In the genomic region with DNA sequence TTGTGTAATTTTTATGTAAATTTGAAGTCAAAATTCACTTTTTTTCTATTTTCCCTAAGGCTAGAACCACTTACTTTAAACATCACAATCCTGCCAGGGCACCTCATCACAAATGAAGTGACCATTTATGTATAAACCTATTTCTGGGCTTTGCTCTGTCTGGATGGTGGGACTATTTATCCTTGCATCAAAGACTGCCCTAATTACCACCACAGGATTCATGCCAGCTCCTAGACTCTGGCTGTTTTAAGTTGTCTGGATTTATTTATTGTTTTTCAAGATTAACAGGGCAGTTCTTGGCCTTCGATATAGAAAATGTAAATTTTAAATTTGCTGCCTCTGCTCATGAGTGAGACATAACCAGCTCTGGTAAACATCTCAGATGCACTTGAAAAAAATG, we compare ENCODE assay signal across 23 mouse cellular contexts. TPM values are rescaled to one million over a fixed set of nuclear protein-coding genes. Genes with fewer than 3 reads are reported as not detected.
A peak's percentile ranks its signal among the peaks of the same experiment; 100 is the strongest.
DNase-seq lines count a peak whose midpoint lies in the region; ATAC-seq and TF ChIP-seq lines count a peak whose summit lies in the region.
"Had no signal": no experiment of that assay in that cellular context is flagged by ENCODE, and none has a peak within 500 bp of the region (broad histone marks: within the 10 kb centered on the region; RNA-seq: fewer than 3 reads in every experiment).

No protein-coding gene starts in this region.

- no peak for TF ChIP-seq POLR2A in brain, embryonic 14.5 days (IDR thresholded peaks at IDR 0.05; ENCODE audit: borderline replicate concordance, extremely low read depth, insufficient read depth, insufficient read length, poor library complexity, severe bottlenecking)

- peaks cover 14% of the 10 kb centered on the region for H3K4me1 ChIP-seq in forebrain, embryonic 14.5 days (ENCODE audit: control insufficient read depth, insufficient read depth, low read length)
- peaks cover 31% of the 10 kb centered on the region for H3K4me1 ChIP-seq in forebrain, embryonic 13.5 days
- H3K4me1 ChIP-seq in lung, embryonic 15.5 days, result 0 out of 2 replicates have a peak, but pooled peaks cover 3% of the 10 kb centered on the region
- H3K4me1 ChIP-seq: embryonic facial prominence, embryonic 15.5 days had no signal

- no peak overlapping the region for H3K9ac ChIP-seq in forebrain, embryonic 14.5 days (ENCODE audit: low read length)
- no peak overlapping the region for H3K9ac ChIP-seq in forebrain, embryonic 13.5 days
- H3K9ac ChIP-seq in lung, embryonic 15.5 days, result no peak overlapping the region
- H3K9ac ChIP-seq: embryonic facial prominence, embryonic 13.5 days; embryonic facial prominence, embryonic 15.5 days had no signal

- no peak for ATAC-seq in forebrain, embryonic 14.5 days
- ATAC-seq in forebrain, embryonic 13.5 days, result no peak
- peak; percentile 86; the same call in 1 of the 2 replicates for ATAC-seq in lung, embryonic 15.5 days (ENCODE audit: borderline replicate concordance, extremely low read depth, low FRiP score, low TSS enrichment)
- ATAC-seq: forebrain, embryonic 16.5 days had no signal

- no peaks in the 10 kb centered on the region for H3K9me3 ChIP-seq in forebrain, embryonic 14.5 days (replicated peaks; ENCODE audit: control insufficient read depth, low read length)
- H3K9me3 ChIP-seq in forebrain, embryonic 13.5 days (replicated peaks), result no peaks in the 10 kb centered on the region
- no peaks in the 10 kb centered on the region for H3K9me3 ChIP-seq in lung, embryonic 15.5 days
- H3K9me3 ChIP-seq: embryonic facial prominence, embryonic 13.5 days; embryonic facial prominence, embryonic 15.5 days; forebrain, embryonic 10.5 days had no signal

- H3K4me2 ChIP-seq in forebrain, embryonic 14.5 days (ENCODE audit: low read length), result no peak overlapping the region
- H3K4me2 ChIP-seq in forebrain, embryonic 13.5 days, result no peak overlapping the region
- H3K4me2 ChIP-seq in lung, embryonic 15.5 days, result no peak overlapping the region
- H3K4me2 ChIP-seq: embryonic facial prominence, embryonic 13.5 days; embryonic facial prominence, embryonic 15.5 days had no signal

- TF ChIP-seq CTCF in brain, embryonic 14.5 days (IDR thresholded peaks at IDR 0.05; ENCODE audit: borderline replicate concordance, extremely low read depth, insufficient read depth, insufficient read length), result no peak

- no peak overlapping the region for H3K4me3 ChIP-seq in forebrain, embryonic 14.5 days (ENCODE audit: low read depth, low read length)
- no peak overlapping the region for H3K4me3 ChIP-seq in forebrain, embryonic 13.5 days
- no peak overlapping the region for H3K4me3 ChIP-seq in lung, embryonic 15.5 days
- H3K4me3 ChIP-seq: embryonic facial prominence, embryonic 13.5 days; embryonic facial prominence, embryonic 15.5 days; erythroblast, embryonic 14.5 days; forebrain, embryonic 10.5 days had no signal

- H3K36me3 ChIP-seq in forebrain, embryonic 14.5 days (ENCODE audit: control insufficient read depth, insufficient read depth, low read length), result no peaks in the 10 kb centered on the region
- no peaks in the 10 kb centered on the region for H3K36me3 ChIP-seq in forebrain, embryonic 13.5 days (ENCODE audit: poor library complexity, severe bottlenecking)
- H3K36me3 ChIP-seq in lung, embryonic 15.5 days, result no peaks in the 10 kb centered on the region
- H3K36me3 ChIP-seq: embryonic facial prominence, embryonic 13.5 days; embryonic facial prominence, embryonic 15.5 days; forebrain, embryonic 10.5 days had no signal

- peak; percentile 5 for DNase-seq in forebrain, embryonic 14.5 days (ENCODE audit: low spot score)
- DNase-seq in lung, postnatal 4 days, result no peak
- peak; percentile 70 for DNase-seq in brain, embryonic 14.5 days (ENCODE audit: low read depth)
- DNase-seq in embryo, embryonic 10 days (ENCODE audit: low spot score), result no peak
- DNase-seq: adrenal gland, adult 2 months; adrenal gland, postnatal 10 days; adrenal gland, postnatal 25 days; cerebellum, adult 11-12 months; cerebellum, adult 2 months; cerebellum, adult 9-10 months; cerebellum, postnatal 10 days; cerebellum, postnatal 25 days; embryo, embryonic 11 days had no signal

- H3K27me3 ChIP-seq in forebrain, embryonic 14.5 days (replicated peaks; ENCODE audit: control insufficient read depth, insufficient read depth, low read length), result no peaks in the 10 kb centered on the region
- H3K27me3 ChIP-seq in forebrain, embryonic 13.5 days, result no peaks in the 10 kb centered on the region
- no peaks in the 10 kb centered on the region for H3K27me3 ChIP-seq in lung, embryonic 15.5 days
- H3K27me3 ChIP-seq: embryonic facial prominence, embryonic 13.5 days; embryonic facial prominence, embryonic 15.5 days had no signal

- WGBS in forebrain, embryonic 14.5 days, result 38% methylated on average over 1 of the region's 1 CpGs
- WGBS in forebrain, embryonic 13.5 days, result 51% methylated on average over 1 of the region's 1 CpGs
- WGBS in lung, embryonic 15.5 days, result 49% methylated on average over 1 of the region's 1 CpGs

- no peak overlapping the region for H3K27ac ChIP-seq in forebrain, embryonic 14.5 days (ENCODE audit: low read depth, low read length)
- no peak overlapping the region for H3K27ac ChIP-seq in forebrain, embryonic 13.5 days
- H3K27ac ChIP-seq in lung, embryonic 15.5 days, result peak overlapping the region; percentile 8; the same call in 1 of the 2 replicates
- H3K27ac ChIP-seq: embryonic facial prominence, embryonic 13.5 days; embryonic facial prominence, embryonic 15.5 days; forebrain, embryonic 10.5 days had no signal

RNA-seq across cellular contexts. Expression of gene Spata16, which starts 6.7 kb away (rescaled TPM):
- polyA plus RNA-seq in forebrain, embryonic 14.5 days (2014; fragmentation: Nextera tagmentation; extraction: Ambion mirVana), result 0.17 TPM in 1 of 2 replicates, not detected in the other
- not detected in 2 replicates for polyA plus RNA-seq in forebrain, embryonic 13.5 days (2015; fragmentation: Nextera tagmentation; extraction: Ambion mirVana)
- not detected in 2 replicates for polyA plus RNA-seq in lung, embryonic 15.5 days (2015; fragmentation: Nextera tagmentation; extraction: Ambion mirVana)
- not detected in 2 replicates for polyA plus RNA-seq in brain, embryonic 14.5 days (2012; rRNA removed)
- polyA plus RNA-seq: adrenal gland, adult 2 months; C2C12; cerebellum, adult 2 months; cortical plate, adult 2 months; embryonic facial prominence, embryonic 11.5 days; embryonic facial prominence, embryonic 13.5 days; embryonic facial prominence, embryonic 15.5 days; erythroblast, embryonic 14.5 days; forebrain, embryonic 10.5 days; forebrain, embryonic 16.5 days had no signal

Comparison
In these comparisons a context has a peak if more than half of its experiments do, and no peak if none do; other contexts are left out.
1. DNase-seq: peak in forebrain, embryonic 14.5 days (single experiment) and brain, embryonic 14.5 days (single experiment); none in lung, postnatal 4 days (0 of 2) and embryo, embryonic 10 days (single experiment).